Comparison of ENCODE assay signal across 27 mouse cellular contexts in the genomic region with DNA sequence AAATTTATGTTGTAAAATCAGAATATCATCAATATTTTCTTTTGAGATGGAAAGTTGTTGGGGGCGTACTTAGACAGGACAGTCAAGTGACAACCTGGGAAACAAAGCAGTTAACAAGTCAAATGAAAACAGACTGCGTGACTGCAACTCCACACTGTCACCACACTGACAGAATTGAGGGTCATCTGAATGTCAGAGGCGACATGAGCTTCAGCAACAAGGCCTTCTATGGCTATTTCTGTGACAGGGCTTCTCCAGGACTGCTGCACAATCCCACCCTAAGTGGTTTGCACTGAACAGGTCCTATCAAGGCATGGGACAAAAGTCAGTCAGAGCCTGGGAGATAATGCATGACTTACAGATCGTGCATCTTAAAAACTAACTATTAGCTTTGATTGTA.
A peak's percentile ranks its signal among the peaks of the same experiment; 100 is the strongest.
DNase-seq lines count a peak whose midpoint lies in the region; ATAC-seq lines count a peak whose summit lies in the region.
"Had no signal": no experiment of that assay in that cellular context is flagged by ENCODE, and none has a peak within 500 bp of the region (broad histone marks: within the 10 kb centered on the region; RNA-seq: fewer than 3 reads in every experiment).

No protein-coding gene starts in this region.

- H3K4me2 ChIP-seq in heart, embryonic 13.5 days, result no peak overlapping the region
- H3K4me2 ChIP-seq in heart, embryonic 16.5 days (ENCODE audit: low read depth, low read length), result no peak overlapping the region
- H3K4me2 ChIP-seq: embryonic facial prominence, embryonic 12.5 days; embryonic facial prominence, embryonic 15.5 days; hindbrain, embryonic 12.5 days; hindbrain, embryonic 15.5 days had no signal

- peak; percentile 87 for DNase-seq in heart, embryonic 10.5 days (ENCODE audit: low spot score)
- no peak for DNase-seq in heart, adult 18-20 months
- no peak for DNase-seq in heart, adult 9 months (ENCODE audit: low spot score in 2 of 2)
- DNase-seq in heart, postnatal 10 days, result peak; percentile 27 to 29
- no peak for DNase-seq in adipocyte (ENCODE audit: low spot score)
- DNase-seq: adrenal gland, adult 2 months; adrenal gland, postnatal 14 days; B cell, adult 2 months; cerebellum, adult 11 months; cerebellum, adult 2 months; cerebellum, adult 9-11 months; cerebellum, postnatal 25 days; forebrain, postnatal 0 days; gastrocnemius, adult 2 months; gastrocnemius, postnatal 14 days; kidney, adult 2 months had no signal

- no peaks in the 10 kb centered on the region for H3K9me3 ChIP-seq in heart, embryonic 10.5 days
- H3K9me3 ChIP-seq in heart, embryonic 13.5 days, result no peaks in the 10 kb centered on the region
- no peaks in the 10 kb centered on the region for H3K9me3 ChIP-seq in heart, embryonic 16.5 days (replicated peaks; ENCODE audit: control insufficient read depth, low read length)
- H3K9me3 ChIP-seq: embryonic facial prominence, embryonic 12.5 days; embryonic facial prominence, embryonic 15.5 days; G1E; hindbrain, embryonic 12.5 days; hindbrain, embryonic 15.5 days had no signal

- intact Hi-C loops in heart, postnatal 10 days (cut with DNase I), result no loop called here

- no peak overlapping the region for H3K4me3 ChIP-seq in heart, embryonic 10.5 days
- no peak overlapping the region for H3K4me3 ChIP-seq in heart, embryonic 13.5 days
- H3K4me3 ChIP-seq in heart, embryonic 16.5 days (ENCODE audit: low read length), result no peak overlapping the region
- H3K4me3 ChIP-seq: embryonic facial prominence, embryonic 12.5 days; embryonic facial prominence, embryonic 15.5 days; gastrocnemius, adult 2 months; hindbrain, embryonic 12.5 days; hindbrain, embryonic 15.5 days had no signal

- peak overlapping the region; percentile 85 for H3K27ac ChIP-seq in heart, embryonic 10.5 days
- H3K27ac ChIP-seq in heart, embryonic 13.5 days (replicated peaks), result peak overlapping the region; percentile 87
- H3K27ac ChIP-seq in heart, embryonic 16.5 days (ENCODE audit: low read length), result peak overlapping the region; percentile 86
- H3K27ac ChIP-seq: embryonic facial prominence, embryonic 12.5 days; embryonic facial prominence, embryonic 15.5 days; gastrocnemius, adult 2 months; hindbrain, embryonic 12.5 days; hindbrain, embryonic 15.5 days had no signal

- H3K9ac ChIP-seq in heart, embryonic 13.5 days, result no peak overlapping the region
- no peak overlapping the region; the same call in 1 of the 2 replicates for H3K9ac ChIP-seq in heart, embryonic 16.5 days (ENCODE audit: low read length)
- H3K9ac ChIP-seq: embryonic facial prominence, embryonic 12.5 days; embryonic facial prominence, embryonic 15.5 days; forebrain, postnatal 0 days; hindbrain, embryonic 12.5 days; hindbrain, embryonic 15.5 days had no signal

- no peaks in the 10 kb centered on the region for H3K4me1 ChIP-seq in heart, embryonic 10.5 days
- H3K4me1 ChIP-seq in heart, embryonic 13.5 days, result no peaks in the 10 kb centered on the region
- H3K4me1 ChIP-seq in heart, embryonic 16.5 days (ENCODE audit: control insufficient read depth, insufficient read depth, low read length), result 0 out of 2 replicates have a peak, but pooled peaks cover 2% of the 10 kb centered on the region
- H3K4me1 ChIP-seq: embryonic facial prominence, embryonic 12.5 days; embryonic facial prominence, embryonic 15.5 days; hindbrain, embryonic 12.5 days; hindbrain, embryonic 15.5 days had no signal

- peaks cover 76% of the 10 kb centered on the region for H3K36me3 ChIP-seq in heart, embryonic 10.5 days
- peaks cover 86% of the 10 kb centered on the region for H3K36me3 ChIP-seq in heart, embryonic 13.5 days
- H3K36me3 ChIP-seq in heart, embryonic 16.5 days (ENCODE audit: control insufficient read depth, insufficient read depth), result peaks cover 31% of the 10 kb centered on the region

- no peaks in the 10 kb centered on the region for H3K27me3 ChIP-seq in heart, embryonic 10.5 days (ENCODE audit: insufficient read depth, poor library complexity, severe bottlenecking)
- no peaks in the 10 kb centered on the region for H3K27me3 ChIP-seq in heart, embryonic 13.5 days (replicated peaks)
- no peaks in the 10 kb centered on the region for H3K27me3 ChIP-seq in heart, embryonic 16.5 days (ENCODE audit: control insufficient read depth, insufficient read depth, low read length)
- H3K27me3 ChIP-seq: CH12.LX; embryonic facial prominence, embryonic 12.5 days; embryonic facial prominence, embryonic 15.5 days; hindbrain, embryonic 12.5 days; hindbrain, embryonic 15.5 days; Patski had no signal

- ATAC-seq in heart, embryonic 13.5 days (ENCODE audit: extremely low read depth, insufficient number of reproducible peaks, low FRiP score, low TSS enrichment), result peak; percentile 51; the same call in 1 of the 2 replicates
- ATAC-seq in heart, embryonic 16.5 days (replicated peaks; ENCODE audit: extremely low read depth, insufficient read depth, low FRiP score), result peak; percentile 85
- ATAC-seq: forebrain, embryonic 14.5 days; forebrain, postnatal 0 days; intestine, postnatal 0 days; Patski had no signal

- WGBS in heart, embryonic 10.5 days, result 57% methylated on average over 4 of the region's 4 CpGs
- 53% methylated on average over 4 of the region's 4 CpGs for WGBS in heart, embryonic 13.5 days
- 42% methylated on average over 4 of the region's 4 CpGs for WGBS in heart, embryonic 16.5 days

Comparison
In these comparisons a context has a peak if more than half of its experiments do, and no peak if none do; other contexts are left out.
1. DNase-seq: peak in heart, embryonic 10.5 days (single experiment) and heart, postnatal 10 days (2 of 2); none in heart, adult 18-20 months (0 of 2), heart, adult 9 months (0 of 2) and adipocyte (single experiment).
2. Peak in every context shown above with its lines, with median percentiles within 50 percentile points of each other: H3K27ac ChIP-seq.